Mouse (Mus musculus): ENCODE measurements around the gene Ifi35.

GRCm38 (mm10) chr11:101484814-101485213 lies 36.6 kb downstream of the Ifi35 start:
- no peak for TF ChIP-seq CTCF (IDR thresholded peaks at IDR 0.05; ENCODE audit: low read depth)
- no peak for TF ChIP-seq EP300 (optimal IDR thresholded peaks at IDR 0.05)

Data from stomach, postnatal 0 days (tissue).